Mouse (Mus musculus): ENCODE measurements around the gene Diras1.

The Diras1 gene

GRCm38 (mm10) chr10:80998021-80998420 is 27.4 kb downstream of the Diras1 start:
- in situ Hi-C loops (cut with MboI): loop anchor here (5.0 to 10.0 kb wide), 2 partner anchors 71 to 253 kb away; partner anchors contain the start of gene Ap3d1

DNA sequence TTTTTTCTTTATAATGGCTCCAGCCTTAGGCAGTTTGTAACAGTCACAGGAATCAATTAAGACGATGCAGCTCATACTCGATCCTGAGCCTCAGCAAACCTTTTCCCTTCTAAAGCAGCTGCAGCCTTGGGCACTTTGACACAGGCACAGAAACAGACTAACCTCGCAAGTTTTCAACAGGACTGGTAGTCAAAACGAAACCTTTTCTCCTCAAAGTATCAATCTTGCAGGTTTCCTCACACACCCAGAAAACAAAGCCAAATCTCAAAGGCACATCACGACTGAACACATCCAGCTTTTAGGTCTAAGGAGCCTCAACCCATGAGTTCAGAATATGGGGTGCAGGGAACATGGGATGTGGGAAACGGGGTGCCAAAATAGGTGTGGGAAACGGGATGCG is 28.1 kb downstream of the Diras1 start:
- in situ Hi-C loops (cut with MboI): loop anchor here (5.0 to 10.0 kb wide), 2 partner anchors 70 to 253 kb away; partner anchors contain the start of gene Ap3d1

- in situ Hi-C loops (cut with MboI): loop anchor here (5.0 to 10.0 kb wide), 2 partner anchors 69 to 252 kb away; partner anchors contain the start of gene Ap3d1
Observed at GRCm38 (mm10) chr10:80996501-80996900, 29.0 kb downstream of the Diras1 start.

GRCm38 (mm10) chr10:80995091-80995632 is 30.3 kb downstream of the Diras1 start:
- in situ Hi-C loops (cut with MboI): loop anchor here (5.0 to 10.0 kb wide), 2 partner anchors 68 to 250 kb away; partner anchors contain the start of gene Ap3d1

DNA sequence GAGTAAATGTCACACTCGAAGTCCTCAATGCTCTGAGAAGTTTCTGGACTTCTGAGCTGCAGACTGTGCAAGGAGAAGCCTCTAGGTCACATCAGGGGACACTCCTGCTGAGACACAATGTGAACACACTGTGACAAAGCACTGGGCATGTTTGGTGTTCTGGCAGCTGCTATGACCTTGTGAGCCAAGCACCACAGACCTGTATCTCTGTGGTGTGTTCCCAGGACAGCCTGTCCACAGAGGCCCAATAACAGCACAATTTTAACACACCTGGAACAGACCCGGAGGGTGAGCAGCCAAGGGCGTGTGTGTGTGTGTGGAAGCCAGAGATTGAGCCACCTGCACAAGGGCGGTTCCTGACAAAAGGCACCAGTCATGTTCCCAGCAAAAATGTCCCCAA is 30.8 kb downstream of the Diras1 start:
- in situ Hi-C loops (cut with MboI): loop anchor here (5.0 to 10.0 kb wide), 2 partner anchors 67 to 250 kb away; partner anchors contain the start of gene Ap3d1

DNA sequence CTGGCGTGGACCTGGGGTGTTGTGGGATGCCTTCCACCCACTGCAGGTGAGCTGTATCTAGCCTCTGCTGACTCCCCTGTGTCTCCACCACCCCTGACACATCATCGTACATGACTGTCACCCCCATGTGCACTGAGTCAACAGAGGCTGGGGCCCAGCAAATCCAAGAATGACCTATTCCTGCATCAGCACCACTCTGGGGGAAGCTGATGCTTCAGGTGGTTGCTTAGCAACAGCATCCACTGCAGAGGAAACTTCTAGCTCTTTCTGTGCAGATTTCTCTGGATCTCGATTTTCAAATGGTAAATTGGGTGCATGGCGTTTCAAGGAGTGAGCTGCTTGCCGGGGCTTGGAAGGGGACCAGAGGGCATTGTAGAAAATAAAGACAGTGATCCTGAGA is 32.2 kb downstream of the Diras1 start:
- in situ Hi-C loops (cut with MboI): loop anchor here (10.0 kb wide), 1 partner anchor 248 kb away; the partner anchor contains the start of gene Ap3d1

GRCm38 (mm10) chr10:80991945-80992344 is 33.5 kb downstream of the Diras1 start:
- in situ Hi-C loops (cut with MboI): loop anchor here (10.0 kb wide), 1 partner anchor 247 kb away; the partner anchor contains the start of gene Ap3d1

- in situ Hi-C loops (cut with MboI): loop anchor here (10.0 kb wide), 1 partner anchor 246 kb away; the partner anchor contains the start of gene Ap3d1
Observed at GRCm38 (mm10) chr10:80991007-80991406, 34.5 kb downstream of the Diras1 start.

DNA sequence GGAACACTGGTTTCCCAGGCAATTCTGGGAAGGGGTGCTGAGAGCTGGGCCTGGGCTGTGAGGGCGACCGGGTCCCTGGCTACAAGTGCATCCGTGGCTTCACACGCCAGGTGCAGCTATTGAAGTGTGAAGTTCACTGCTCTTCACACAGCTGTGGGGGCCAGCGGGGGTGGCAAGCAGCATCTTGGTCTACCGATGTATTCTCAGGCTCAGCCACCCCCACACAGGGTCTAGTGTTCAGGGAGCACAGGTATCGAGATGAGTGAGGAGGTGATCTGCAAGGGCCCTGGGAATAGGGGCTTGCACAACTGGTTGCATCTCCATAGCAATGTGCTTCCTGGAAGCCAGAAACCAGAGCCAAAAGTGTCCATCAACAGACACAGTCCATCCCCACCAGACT is 35.1 kb downstream of the Diras1 start:
- in situ Hi-C loops (cut with MboI): loop anchor here (10.0 kb wide), 1 partner anchor 246 kb away; the partner anchor contains the start of gene Ap3d1

- in situ Hi-C loops (cut with MboI): loop anchor here (10.0 kb wide), 1 partner anchor 245 kb away; the partner anchor contains the start of gene Ap3d1
Observed at GRCm38 (mm10) chr10:80989854-80990253, 35.6 kb downstream of the Diras1 start.

GRCm38 (mm10) chr10:80989446-80989845 is 36.0 kb downstream of the Diras1 start:
- in situ Hi-C loops (cut with MboI): no loop called here

DNA sequence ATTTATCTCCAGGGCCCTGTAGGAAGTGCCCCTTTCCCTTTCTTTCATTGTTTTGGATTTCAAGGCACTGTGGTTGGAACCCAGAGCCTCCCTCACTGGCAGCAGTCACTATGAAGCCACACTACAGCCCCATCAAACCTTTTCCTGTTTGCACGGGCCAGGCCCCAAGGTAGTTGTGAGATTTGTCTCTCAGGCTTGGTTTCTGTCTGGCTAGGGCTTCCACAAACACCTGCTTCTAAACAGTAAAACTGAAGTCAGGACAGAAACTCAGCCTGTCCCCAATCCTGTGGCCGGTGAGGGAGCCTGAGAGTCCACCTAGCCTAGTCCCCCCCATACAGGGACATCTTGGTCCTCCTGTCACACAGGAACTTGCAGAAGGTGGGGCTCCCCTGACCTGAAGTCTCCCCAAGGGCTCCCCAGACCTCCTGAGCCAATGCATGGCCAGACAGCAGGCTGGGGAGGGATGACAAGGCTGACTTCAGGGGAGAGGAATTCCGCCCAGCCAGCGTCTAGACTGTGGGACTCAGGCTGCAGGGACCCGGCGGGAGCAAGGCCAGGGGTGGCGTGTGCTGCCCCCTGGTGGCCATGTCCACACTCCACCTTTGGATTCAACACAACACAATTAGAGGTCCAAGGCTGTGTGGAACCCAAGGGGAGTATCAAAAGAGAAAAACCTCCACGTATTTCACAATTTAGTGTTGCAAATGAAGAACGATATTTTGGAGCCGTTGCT is 37.6 kb downstream of the Diras1 start:
- in situ Hi-C loops (cut with MboI): no loop called here

DNA sequence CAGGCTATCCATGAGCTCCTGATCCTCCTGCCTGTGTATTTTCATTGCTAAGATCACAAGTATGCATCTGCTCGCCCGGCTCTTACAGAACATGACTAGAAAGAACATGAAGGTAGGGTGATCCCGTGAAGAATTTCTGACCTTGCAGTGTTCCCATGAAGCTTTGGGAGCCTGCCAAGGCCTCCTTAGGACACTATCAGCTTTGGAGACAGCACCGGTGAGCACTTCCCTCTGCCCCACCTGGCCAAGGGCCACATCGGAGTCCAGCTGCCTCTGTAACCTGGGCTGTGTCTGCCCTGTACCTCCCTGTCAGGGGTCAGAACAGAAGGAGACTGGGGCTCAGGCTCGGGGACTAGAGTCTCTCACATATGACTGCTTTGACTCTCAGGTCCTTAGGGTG is 38.7 kb downstream of the Diras1 start:
- in situ Hi-C loops (cut with MboI): no loop called here

- in situ Hi-C loops (cut with MboI): no loop called here
Observed at GRCm38 (mm10) chr10:80985970-80986701, 39.3 kb downstream of the Diras1 start.

GRCm38 (mm10) chr10:80985241-80985969 is 40.1 kb downstream of the Diras1 start:
- in situ Hi-C loops (cut with MboI): no loop called here

DNA sequence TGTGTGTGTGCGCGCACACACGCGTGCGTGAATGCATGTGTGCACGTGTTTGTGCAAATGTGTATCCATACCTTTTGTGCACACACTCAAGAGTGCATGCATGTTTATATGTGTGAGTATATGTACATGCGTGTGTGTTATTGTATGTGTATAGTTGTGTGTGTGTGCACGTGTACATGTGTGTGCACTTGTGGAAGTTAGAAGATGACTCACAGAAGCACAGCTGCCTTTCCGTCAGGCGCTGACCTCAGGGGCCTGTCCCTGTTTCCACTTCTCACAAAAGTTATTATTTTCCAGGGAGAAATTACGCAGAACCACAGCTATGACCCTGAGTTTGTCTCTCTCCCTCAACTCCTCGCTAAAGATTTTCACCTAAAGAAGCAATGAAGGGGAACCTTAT is 41.2 kb downstream of the Diras1 start:
- in situ Hi-C loops (cut with MboI): no loop called here

- in situ Hi-C loops (cut with MboI): no loop called here
Observed at GRCm38 (mm10) chr10:80982381-80982780, 43.1 kb downstream of the Diras1 start.

GRCm38 (mm10) chr10:80981564-80982112 is 43.8 kb downstream of the Diras1 start:
- in situ Hi-C loops (cut with MboI): no loop called here

- in situ Hi-C loops (cut with MboI): no loop called here
Observed at GRCm38 (mm10) chr10:80975478-80975877, 50.0 kb downstream of the Diras1 start.

DNA sequence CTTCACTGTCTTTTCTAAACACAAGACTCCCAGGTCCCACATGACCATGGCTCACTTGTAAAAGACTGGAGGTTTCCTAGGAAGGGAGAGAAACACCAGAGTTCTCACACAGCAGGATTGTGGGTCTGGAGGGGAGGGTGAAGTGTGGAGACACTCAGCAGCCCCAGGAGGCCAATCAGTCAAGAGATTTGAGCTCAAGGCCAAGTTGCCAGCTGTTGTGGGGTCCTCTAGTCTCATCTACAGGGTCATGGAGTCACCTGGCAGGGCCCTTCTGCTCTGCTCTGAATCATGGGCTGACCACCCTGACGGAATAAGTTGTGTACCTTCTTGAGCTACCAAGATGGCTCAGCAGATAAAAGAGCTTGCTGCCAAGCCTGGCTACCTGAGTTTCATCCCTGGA is 51.7 kb downstream of the Diras1 start:
- in situ Hi-C loops (cut with MboI): no loop called here
